Mouse (Mus musculus): ENCODE data around the gene Ndufaf8. TPM values are rescaled to one million over a fixed set of nuclear protein-coding genes. Genes with fewer than 3 reads are reported as not detected.

Ndufaf8 gene
- polyA plus RNA-seq (2012; rRNA removed): 33.0 and 47.7 TPM in 2 replicates

DNA sequence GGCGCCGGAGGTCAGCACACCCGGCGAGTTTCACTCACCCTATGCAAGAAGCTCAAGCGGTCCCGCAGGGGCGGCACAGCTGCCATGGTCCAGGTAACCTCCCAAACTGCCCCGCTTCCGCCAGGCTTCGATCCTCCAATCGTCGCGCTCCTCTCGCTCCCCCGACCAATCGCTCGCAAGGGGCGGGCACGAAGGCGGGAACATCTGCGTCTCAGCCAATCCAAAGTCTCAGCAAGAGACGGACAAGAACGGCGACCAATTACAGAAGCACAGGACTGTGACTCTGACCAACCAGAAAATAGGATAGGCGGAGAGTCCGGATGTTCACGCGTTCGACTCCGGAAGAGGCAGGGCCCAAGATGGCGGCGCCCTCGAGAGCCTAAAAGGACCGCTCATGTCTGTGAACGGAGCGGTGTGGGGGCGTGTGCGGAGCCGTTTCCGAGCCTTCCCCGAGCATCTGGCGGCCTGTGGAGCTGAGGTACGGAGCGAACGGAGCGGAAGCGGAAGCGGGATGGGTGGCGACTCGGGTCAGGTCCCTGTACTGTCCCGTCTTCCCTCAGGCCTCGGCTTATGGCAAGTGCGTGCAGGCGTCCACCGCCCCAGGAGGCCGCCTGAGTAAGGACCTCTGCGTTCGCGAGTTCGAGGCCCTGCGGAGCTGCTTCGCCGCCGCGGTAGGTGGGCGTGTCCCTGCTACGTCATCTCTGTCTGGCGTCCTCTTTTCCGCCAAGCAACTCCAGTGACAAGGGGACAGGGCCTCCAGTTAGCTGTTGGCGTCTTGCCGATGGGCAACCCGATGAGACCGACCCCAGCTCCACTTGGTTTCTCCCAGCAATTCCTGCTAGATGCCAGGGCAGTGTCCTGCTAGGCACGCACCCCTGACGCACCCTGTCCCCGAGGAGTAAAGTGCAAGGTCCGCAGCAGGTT lies at the start of gene Ndufaf8, which contains the start of gene Tepsin:
Ndufaf8 (plus strand) TSS at position 341 of the 924 bp plus-strand sequence.
Tepsin (minus strand) TSS at position 144 of the 924 bp plus-strand sequence.
- Histone ChIP-seq H3K27ac (ENCODE audit: control insufficient read depth, insufficient read depth, low read length) (peak within 1 kb of the TSS; percentile 52), H3K4me1 (replicated peaks; ENCODE audit: control insufficient read depth, insufficient read depth, low read length) (peaks cover 15% of the 10 kb centered on the region), H3K4me3 (ENCODE audit: control insufficient read depth, insufficient read depth, low read length) (peak within 1 kb of the TSS; percentile 75), H3K27me3 (ENCODE audit: control insufficient read depth, insufficient read depth, low read length) (no peaks in the 10 kb centered on the region), H3K36me3 (ENCODE audit: control insufficient read depth, insufficient read depth, low read length) (no peaks in the 10 kb centered on the region)
- TF ChIP-seq POLR2A (IDR thresholded peaks at IDR 0.05; ENCODE audit: control insufficient read depth, extremely low read depth, insufficient read depth, low read length, poor library complexity): peak; percentile 69; the same call in 1 of the 2 replicates
- peak; percentile 56 for TF ChIP-seq CTCF (IDR thresholded peaks at IDR 0.05; ENCODE audit: borderline replicate concordance, control insufficient read depth, extremely low read depth, insufficient read depth, low read length, poor library complexity)
- under 1% methylated on average over 77 of the region's 77 CpGs for WGBS
- DNase-seq: peak; percentile 99

DNA sequence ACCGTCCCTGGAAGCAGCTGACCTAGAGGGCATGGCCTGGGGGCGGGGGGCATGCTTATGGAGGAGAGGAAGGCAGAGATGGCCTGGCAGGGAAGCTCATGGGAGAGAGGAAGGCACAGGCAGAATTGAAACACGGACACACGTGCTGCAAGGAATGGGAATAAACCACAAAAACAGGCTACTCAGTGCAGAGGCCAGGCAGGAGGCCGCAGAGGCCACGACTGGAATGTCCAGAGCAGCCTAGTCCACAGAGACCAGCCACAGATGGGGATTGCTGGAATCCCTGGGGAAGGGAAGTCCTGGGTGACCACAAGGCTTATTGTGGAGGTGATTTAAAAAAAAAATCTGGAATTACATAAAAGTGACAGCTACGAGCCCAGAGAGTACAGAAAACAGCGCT lies 49.7 kb upstream of the Ndufaf8 start:
- peaks cover 9% of the 10 kb centered on the region; the same call in 1 of the 2 replicates for H3K4me1 ChIP-seq (replicated peaks; ENCODE audit: control insufficient read depth, insufficient read depth, low read length)

DNA sequence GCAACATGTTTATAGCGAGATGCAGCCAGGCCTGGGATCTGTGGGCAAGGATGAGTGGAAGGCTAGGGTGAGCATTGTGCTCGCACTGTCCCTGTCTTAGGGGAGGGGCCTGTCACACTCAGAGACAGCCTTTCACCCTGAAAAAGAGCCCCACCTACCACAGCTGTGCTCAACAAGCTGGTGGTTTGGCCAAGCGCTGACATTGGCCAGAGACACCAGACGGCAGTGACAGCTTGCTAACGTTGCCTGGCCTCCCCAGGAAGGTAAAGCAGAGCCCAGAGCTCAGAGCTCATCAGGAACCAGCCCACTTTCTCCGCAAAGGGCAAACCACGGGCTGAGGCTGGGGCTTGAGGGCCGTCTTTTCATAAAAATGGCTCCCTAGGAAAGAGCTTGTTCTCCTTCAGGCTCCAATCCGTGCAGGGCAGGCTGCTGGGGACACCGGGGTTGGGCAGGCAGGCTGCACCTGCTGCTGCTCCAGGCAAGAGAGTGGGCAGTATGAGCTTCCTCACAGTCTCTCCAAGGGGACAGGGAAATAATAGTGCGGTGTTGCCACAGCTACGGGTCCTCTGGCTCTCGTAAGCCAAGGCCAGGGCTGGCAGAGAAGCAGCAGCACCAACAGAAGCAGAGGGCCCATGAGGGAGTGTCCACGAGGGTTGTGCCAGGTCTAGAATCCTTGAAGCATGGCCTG lies 47.5 kb upstream of the Ndufaf8 start:
- H3K4me3 ChIP-seq (ENCODE audit: control insufficient read depth, insufficient read depth, low read length): no peak overlapping the region
- peaks cover 9% of the 10 kb centered on the region; the same call in 1 of the 2 replicates for H3K4me1 ChIP-seq (replicated peaks; ENCODE audit: control insufficient read depth, insufficient read depth, low read length)
- no peak overlapping the region for H3K27ac ChIP-seq (ENCODE audit: control insufficient read depth, insufficient read depth, low read length)
- no peak for DNase-seq
- no peaks in the 10 kb centered on the region for H3K36me3 ChIP-seq (ENCODE audit: control insufficient read depth, insufficient read depth, low read length)
- 37% methylated on average over 14 of the region's 14 CpGs for WGBS
- H3K27me3 ChIP-seq (ENCODE audit: control insufficient read depth, insufficient read depth, low read length): peaks cover 16% of the 10 kb centered on the region
- TF ChIP-seq CTCF (IDR thresholded peaks at IDR 0.05; ENCODE audit: borderline replicate concordance, control insufficient read depth, extremely low read depth, insufficient read depth, low read length, poor library complexity) (no peak), POLR2A (IDR thresholded peaks at IDR 0.05; ENCODE audit: control insufficient read depth, extremely low read depth, insufficient read depth, low read length, poor library complexity) (no peak)

More for the DNA sequence above, 49.7 kb upstream of the Ndufaf8 start:
- H3K27ac ChIP-seq (ENCODE audit: control insufficient read depth, insufficient read depth, low read length): no peak overlapping the region
- no peak for DNase-seq
- peaks cover 18% of the 10 kb centered on the region for H3K27me3 ChIP-seq (ENCODE audit: control insufficient read depth, insufficient read depth, low read length)
- TF ChIP-seq CTCF (IDR thresholded peaks at IDR 0.05; ENCODE audit: borderline replicate concordance, control insufficient read depth, extremely low read depth, insufficient read depth, low read length, poor library complexity) (no peak), POLR2A (IDR thresholded peaks at IDR 0.05; ENCODE audit: control insufficient read depth, extremely low read depth, insufficient read depth, low read length, poor library complexity) (no peak)
- 91% methylated on average over 8 of the region's 8 CpGs for WGBS
- H3K4me3 ChIP-seq (ENCODE audit: control insufficient read depth, insufficient read depth, low read length): no peak overlapping the region
- H3K36me3 ChIP-seq (ENCODE audit: control insufficient read depth, insufficient read depth, low read length): no peaks in the 10 kb centered on the region

DNA sequence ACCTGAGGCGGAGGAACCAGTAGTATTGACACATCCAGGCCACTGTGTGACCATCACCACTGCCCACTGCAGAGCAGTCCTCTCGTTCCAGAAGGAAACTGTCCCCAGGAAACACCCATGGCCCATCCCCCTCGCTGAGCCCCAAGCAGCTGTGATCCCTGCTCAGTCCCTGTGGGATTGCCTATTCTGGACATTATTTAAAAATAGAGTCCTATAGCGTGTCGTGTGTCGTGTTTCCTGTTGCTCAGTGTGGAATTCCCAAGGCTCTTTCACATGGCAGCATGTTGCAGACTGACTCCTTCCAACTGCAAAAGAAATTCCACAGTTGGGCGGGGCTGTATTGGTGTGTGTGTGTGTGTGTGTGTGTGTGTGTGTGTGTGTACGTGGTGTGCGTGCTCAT lies 46.5 kb upstream of the Ndufaf8 start:
- H3K27ac ChIP-seq (ENCODE audit: control insufficient read depth, insufficient read depth, low read length): no peak overlapping the region
- H3K36me3 ChIP-seq (ENCODE audit: control insufficient read depth, insufficient read depth, low read length): no peaks in the 10 kb centered on the region
- WGBS: 91% methylated on average over 9 of the region's 9 CpGs
- TF ChIP-seq CTCF (IDR thresholded peaks at IDR 0.05; ENCODE audit: borderline replicate concordance, control insufficient read depth, extremely low read depth, insufficient read depth, low read length, poor library complexity): no peak
- TF ChIP-seq POLR2A (IDR thresholded peaks at IDR 0.05; ENCODE audit: control insufficient read depth, extremely low read depth, insufficient read depth, low read length, poor library complexity): no peak
- peaks cover 10% of the 10 kb centered on the region; the same call in 1 of the 2 replicates for H3K27me3 ChIP-seq (ENCODE audit: control insufficient read depth, insufficient read depth, low read length)
- H3K4me3 ChIP-seq (ENCODE audit: control insufficient read depth, insufficient read depth, low read length): no peak overlapping the region
- peaks cover 9% of the 10 kb centered on the region; the same call in 1 of the 2 replicates for H3K4me1 ChIP-seq (replicated peaks; ENCODE audit: control insufficient read depth, insufficient read depth, low read length)
- no peak for DNase-seq

DNA sequence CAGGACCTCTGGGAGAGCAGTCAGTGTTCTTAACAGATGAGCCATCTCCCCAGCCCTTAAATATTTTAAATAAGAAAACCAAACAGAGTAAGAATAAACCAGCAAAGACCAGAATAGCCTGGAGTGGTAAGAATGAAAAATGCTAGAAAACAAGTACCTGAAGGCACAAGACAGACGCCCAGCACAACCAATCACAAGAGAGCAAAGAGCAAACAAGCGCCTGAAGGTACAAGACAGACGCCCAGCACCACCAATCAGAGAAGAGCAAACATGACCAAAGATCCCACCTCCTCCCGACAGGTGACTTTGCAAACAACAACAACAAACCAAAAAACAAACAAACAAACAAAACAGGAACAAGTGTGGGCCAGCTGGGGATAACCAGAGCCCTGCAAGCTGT lies 44.9 kb upstream of the Ndufaf8 start:
- no peak for DNase-seq
- WGBS: 97% methylated on average over 4 of the region's 4 CpGs
- Histone ChIP-seq H3K36me3 (ENCODE audit: control insufficient read depth, insufficient read depth, low read length) (no peaks in the 10 kb centered on the region), H3K27ac (ENCODE audit: control insufficient read depth, insufficient read depth, low read length) (no peak overlapping the region), H3K4me3 (ENCODE audit: control insufficient read depth, insufficient read depth, low read length) (no peak overlapping the region), H3K4me1 (replicated peaks; ENCODE audit: control insufficient read depth, insufficient read depth, low read length) (0 out of 2 replicates have a peak, but pooled peaks cover 5% of the 10 kb centered on the region), H3K27me3 (ENCODE audit: control insufficient read depth, insufficient read depth, low read length) (peaks cover 3% of the 10 kb centered on the region; the same call in 1 of the 2 replicates)
- TF ChIP-seq POLR2A (IDR thresholded peaks at IDR 0.05; ENCODE audit: control insufficient read depth, extremely low read depth, insufficient read depth, low read length, poor library complexity): no peak
- TF ChIP-seq CTCF (IDR thresholded peaks at IDR 0.05; ENCODE audit: borderline replicate concordance, control insufficient read depth, extremely low read depth, insufficient read depth, low read length, poor library complexity): no peak

All from thymus, adult 2 months (tissue).